Mouse (Mus musculus) olfactory bulb, adult 2 months (tissue): ENCODE data around the gene Ramac.

ENCODE experiments used
- CTCF ChIP-seq: fragments of 200-500 bp; IDR thresholded peaks from 2 replicates; pipeline ENCODE4 v1.5.1; 2012; ENCODE audit warnings: low read depth, mild to moderate bottlenecking, low read length, moderate library complexity; ENCODE audit not compliant: insufficient read depth
- POLR2A ChIP-seq: fragments of 200-500 bp; IDR thresholded peaks from 2 replicates; pipeline ENCODE4 v1.6.1; 2012; ENCODE audit warnings: mild to moderate bottlenecking, low read depth, low read length, moderate library complexity; ENCODE audit not compliant: insufficient read depth

DNA sequence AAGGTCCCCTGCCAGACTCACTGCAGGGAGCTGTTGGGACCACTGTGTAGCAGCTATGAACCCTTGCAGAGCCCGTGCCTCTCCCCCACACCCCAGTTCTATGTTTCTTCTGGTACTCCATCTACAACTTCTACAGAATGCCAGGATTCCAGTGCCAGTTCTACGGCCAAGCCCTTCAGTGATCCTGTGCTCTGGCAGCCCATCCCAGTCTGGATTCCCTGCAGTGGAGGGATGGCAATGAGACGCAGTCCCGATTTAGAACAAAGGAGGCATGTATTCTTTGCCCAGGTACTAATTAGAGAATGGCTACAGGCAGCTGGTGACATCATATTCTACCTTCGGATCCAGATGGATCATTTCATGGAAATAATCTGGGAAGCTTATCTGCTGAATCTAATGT, 41.5 kb upstream of the Ramac start:
- TF ChIP-seq POLR2A (no peak), CTCF (no peak)
